Mouse (Mus musculus) G1E (cell line): ENCODE measurements around the gene Trpv4. TPM values are rescaled to one million over a fixed set of nuclear protein-coding genes. Genes with fewer than 3 reads are reported as not detected.

ENCODE experiments used
- ATAC-seq: 2 replicates; pipeline ENCODE4 v1.8.0; 2016; ENCODE audit warnings: mild to moderate bottlenecking; ENCODE audit not compliant: insufficient number of reproducible peaks, poor library complexity, low FRiP score, severe bottlenecking; ENCODE audit errors: extremely low read depth
- DNase-seq: peaks from one replicate; pipeline ENCODE4 v3.0.0; 2012; ENCODE audit warnings: low spot score
- H3K27me3 ChIP-seq: 2 replicates; pipeline ENCODE4 v1.6.1; 2012; ENCODE audit warnings: mild to moderate bottlenecking, low read length, inconsistent platforms; ENCODE audit not compliant: insufficient read depth
- H3K36me3 ChIP-seq: replicated peaks from 2 replicates; pipeline ENCODE3; 2012; ENCODE audit warnings: mild to moderate bottlenecking, inconsistent platforms
- H3K4me1 ChIP-seq: 2 replicates; pipeline ENCODE4 v1.6.1; 2012; ENCODE audit warnings: low read depth, low read length, inconsistent platforms, mixed read lengths; ENCODE audit not compliant: insufficient read depth
- H3K4me3 ChIP-seq: 2 replicates; pipeline ENCODE4 v1.5.1; 2012; ENCODE audit warnings: low read depth, mild to moderate bottlenecking, inconsistent platforms, low read length, moderate library complexity, mixed read lengths
- H3K9me3 ChIP-seq: replicated peaks from 2 replicates; pipeline ENCODE4 v1.6.1; 2012; ENCODE audit warnings: inconsistent platforms
- CTCF ChIP-seq: IDR thresholded peaks from 2 replicates; pipeline ENCODE4 v1.5.1; 2012; ENCODE audit warnings: low read depth, low read length, inconsistent platforms, mixed read lengths
- GATA1 ChIP-seq: IDR thresholded peaks from 2 replicates; pipeline ENCODE4 v1.6.1; 2012; ENCODE audit warnings: borderline replicate concordance, low read length, inconsistent platforms, mixed read lengths
- GATA2 ChIP-seq: IDR thresholded peaks from 2 replicates; pipeline ENCODE4 v1.6.1; 2012; ENCODE audit warnings: low read depth, low read length, inconsistent platforms, borderline replicate concordance
- POLR2AphosphoS5 ChIP-seq: IDR thresholded peaks from 2 replicates; pipeline ENCODE4 v1.6.1; 2012; ENCODE audit warnings: low read depth, low read length, inconsistent platforms; ENCODE audit not compliant: insufficient replicate concordance
- TAL1 ChIP-seq: conservative IDR thresholded peaks from 2 replicates; pipeline ENCODE4 v1.6.1; 2012; ENCODE audit warnings: low read depth, low read length, inconsistent platforms, mixed read lengths
- polyA plus RNA-seq: library from polyadenylated mRNA; stranded (reverse); fragments of >175 nt; gene quantifications from 2 replicates; pipeline ENCODE4 v1.2.3, GENCODE M21; 2012
- total RNA-seq, 2 experiments: library from RNA; stranded (forward) in 1 of 2; stranded (reverse) in 1 of 2; fragments of 200-1000 nt in 1 of 2; fragments of >200 nt in 1 of 2; fragmentation: Nextera tagmentation in 1 of 2; gene quantifications; 2 replicates each; pipeline ENCODE4 v1.2.3; 2014 to 2017

Gene Trpv4
- total and polyA plus RNA-seq, 3 experiments = 0.11 TPM; not detected in 2

- DNase-seq (no peak), ATAC-seq (no peak)
- H3K36me3 ChIP-seq = peaks cover 32% of the 10 kb centered on the region
- no peak for TF ChIP-seq GATA1
- TF ChIP-seq GATA2 = no peak
- no peak for TF ChIP-seq TAL1
- TF ChIP-seq CTCF = no peak
- TF ChIP-seq POLR2AphosphoS5 = no peak
- peaks cover 6% of the 10 kb centered on the region; the same call in 1 of the 2 replicates for H3K27me3 ChIP-seq
- H3K4me3 ChIP-seq = no peak overlapping the region
- H3K9me3 ChIP-seq = no peaks in the 10 kb centered on the region
- peaks cover 22% of the 10 kb centered on the region for H3K4me1 ChIP-seq
Observed at GRCm38 (mm10) chr5:114669014-114669413, 10.8 kb upstream of the Trpv4 start.

- ATAC-seq = peak; percentile 97
Observed at GRCm38 (mm10) chr5:114667228-114667856, 9.1 kb upstream of the Trpv4 start.

DNA sequence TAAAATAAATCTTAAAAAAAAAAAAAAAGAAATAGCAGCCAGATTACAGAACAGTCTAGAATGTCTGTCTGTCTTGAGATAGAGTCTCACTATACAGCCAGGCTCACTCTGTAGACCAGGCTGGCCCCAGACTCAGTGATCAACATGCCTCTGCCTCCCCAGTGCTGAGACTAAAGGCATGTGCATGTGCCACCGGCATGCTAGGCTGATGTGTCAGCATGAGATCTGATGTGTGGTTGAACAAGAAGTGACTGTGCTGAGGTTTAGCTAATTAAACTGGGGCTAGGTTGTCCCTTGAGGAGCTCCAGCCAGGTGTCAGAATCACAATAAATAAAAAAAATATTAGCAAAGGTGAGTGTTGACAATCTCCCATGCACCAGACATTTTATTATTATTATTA lies 8.4 kb upstream of the Trpv4 start:
- DNase-seq (no peak), ATAC-seq (no peak)
- no peak for TF ChIP-seq GATA1
- TF ChIP-seq CTCF = no peak
- TF ChIP-seq POLR2AphosphoS5 = no peak
- TF ChIP-seq GATA2 = no peak
- no peak overlapping the region for H3K4me3 ChIP-seq
- peaks cover 22% of the 10 kb centered on the region for H3K4me1 ChIP-seq
- peaks cover 13% of the 10 kb centered on the region for H3K27me3 ChIP-seq
- no peaks in the 10 kb centered on the region for H3K9me3 ChIP-seq
- peaks cover 18% of the 10 kb centered on the region for H3K36me3 ChIP-seq

More at GRCm38 (mm10) chr5:114667228-114667856, 9.1 kb upstream of the Trpv4 start:
- H3K4me3 ChIP-seq = peak overlapping the region; percentile 59; the same call in 1 of the 2 replicates
- peaks cover 13% of the 10 kb centered on the region for H3K27me3 ChIP-seq
- no peak for TF ChIP-seq GATA1
- TF ChIP-seq GATA2 = no peak
- TF ChIP-seq POLR2AphosphoS5 = no peak
- peak; percentile 90 for TF ChIP-seq CTCF
- peak; percentile 88 for DNase-seq
- H3K9me3 ChIP-seq = no peaks in the 10 kb centered on the region
- peaks cover 22% of the 10 kb centered on the region for H3K4me1 ChIP-seq
- peaks cover 18% of the 10 kb centered on the region for H3K36me3 ChIP-seq

DNA sequence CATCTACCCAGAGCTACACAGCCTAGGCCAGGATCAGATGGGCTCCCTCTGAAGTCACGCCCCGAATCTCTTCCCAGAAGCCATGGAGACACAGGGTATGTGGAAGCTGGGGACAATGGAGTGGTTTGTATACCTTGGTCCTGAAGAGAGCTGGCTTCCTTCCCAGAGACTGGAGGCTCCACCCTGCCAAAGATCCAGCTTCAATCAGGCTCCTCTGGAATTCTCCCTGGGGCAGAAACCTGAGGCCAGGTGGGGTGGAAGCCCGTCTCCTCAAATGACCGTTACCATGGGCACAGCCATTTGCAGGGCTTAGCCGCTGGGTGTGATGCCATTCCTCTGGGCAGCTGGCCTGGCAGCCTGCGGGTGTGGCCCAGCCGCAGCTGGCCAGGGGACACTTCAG lies 6.5 kb upstream of the Trpv4 start:
- ATAC-seq (no peak), DNase-seq (no peak)
- H3K36me3 ChIP-seq = peaks cover 8% of the 10 kb centered on the region

GRCm38 (mm10) chr5:114664139-114664538 lies 5.9 kb upstream of the Trpv4 start:
- TF ChIP-seq GATA2 (no peak), GATA1 (no peak), TAL1 (no peak), POLR2AphosphoS5 (no peak), CTCF (no peak)
- ATAC-seq (no peak), DNase-seq (no peak)
- Histone ChIP-seq H3K4me1 (peaks cover 29% of the 10 kb centered on the region), H3K4me3 (no peak overlapping the region), H3K36me3 (peaks cover 4% of the 10 kb centered on the region), H3K27me3 (peaks cover 30% of the 10 kb centered on the region), H3K9me3 (no peaks in the 10 kb centered on the region)

More for the DNA sequence above, 6.5 kb upstream of the Trpv4 start:
- Histone ChIP-seq H3K9me3 (no peaks in the 10 kb centered on the region), H3K27me3 (peaks cover 24% of the 10 kb centered on the region), H3K4me1 (peaks cover 29% of the 10 kb centered on the region), H3K4me3 (no peak overlapping the region)
- TF ChIP-seq CTCF = no peak
- no peak for TF ChIP-seq TAL1
- no peak for TF ChIP-seq GATA2
- no peak for TF ChIP-seq GATA1
- no peak for TF ChIP-seq POLR2AphosphoS5

- no peak for TF ChIP-seq CTCF
- TF ChIP-seq POLR2AphosphoS5 = no peak
- TF ChIP-seq TAL1 = no peak
- TF ChIP-seq GATA1 = no peak
- TF ChIP-seq GATA2 = no peak
- ATAC-seq (no peak), DNase-seq (no peak)
- Histone ChIP-seq H3K36me3 (no peaks in the 10 kb centered on the region), H3K27me3 (peaks cover 49% of the 10 kb centered on the region), H3K4me3 (no peak overlapping the region), H3K9me3 (no peaks in the 10 kb centered on the region), H3K4me1 (peaks cover 16% of the 10 kb centered on the region)
Observed at GRCm38 (mm10) chr5:114661029-114661428, 2.8 kb upstream of the Trpv4 start.
